Mouse (Mus musculus): ENCODE measurements around the gene Emilin1.
A peak's percentile ranks its signal among the peaks of the same experiment; 100 is the strongest.

DNA sequence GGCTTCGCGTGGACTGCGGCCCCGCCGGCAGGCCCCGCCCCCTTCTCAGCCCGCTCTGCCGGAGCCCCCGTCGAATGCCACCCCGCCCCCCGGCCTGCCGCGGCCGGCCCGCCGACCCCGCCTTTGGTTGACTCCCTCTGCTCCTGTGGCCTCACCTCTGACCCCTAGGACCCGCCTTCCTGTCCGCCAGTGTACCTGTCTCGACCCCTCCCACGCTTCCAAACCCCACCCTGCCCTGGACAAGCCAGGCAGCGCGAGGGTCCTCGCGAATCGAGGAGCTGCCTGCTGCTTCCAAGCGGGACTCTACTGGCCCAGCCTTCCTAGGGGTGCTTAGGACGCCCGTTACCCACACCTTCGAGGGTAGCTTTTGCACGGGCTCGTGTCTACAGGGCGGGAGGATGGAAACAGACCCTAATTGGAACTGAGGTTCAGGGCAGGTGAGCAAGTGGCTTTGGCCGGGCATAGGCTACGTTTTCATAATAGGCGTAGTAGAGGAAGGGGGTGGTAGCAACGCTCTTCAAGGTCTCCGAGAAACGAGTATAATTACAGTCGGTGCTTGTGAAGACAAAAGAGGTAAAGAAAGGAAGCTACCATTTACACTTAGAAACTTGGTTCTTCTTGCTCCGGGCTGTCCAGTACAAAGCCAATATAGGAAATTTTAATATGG is 24.0 kb upstream of the Emilin1 start:
- TF ChIP-seq CTCF (IDR thresholded peaks at IDR 0.05; ENCODE audit: low read depth, low read length) (no peak), POLR2A (IDR thresholded peaks at IDR 0.05; ENCODE audit: insufficient read depth, low read length) (peak; percentile 89)
